Mouse (Mus musculus) left cerebral cortex, adult 2 months (tissue): ENCODE measurements around the gene Tead3. TPM values are rescaled to one million over a fixed set of nuclear protein-coding genes. Genes with fewer than 3 reads are reported as not detected.
A peak's percentile ranks its signal among the peaks of the same experiment; 100 is the strongest.

Experiments
- DNase-seq, 2 experiments: peaks; one replicate each; pipeline ENCODE4 v3.0.0; 2021 to 2022; ENCODE audit warnings: low spot score in 2 of 2, mixed read lengths in 1 of 2; ENCODE audit errors: extremely low spot score in 1 of 2
- H3K27ac ChIP-seq: fragments of 200-600 bp; 2 replicates; pipeline ENCODE4 v1.8.1; 2022
- H3K4me3 ChIP-seq: fragments of 200-600 bp; 2 replicates; pipeline ENCODE4 v1.8.1; 2022
- CTCF ChIP-seq: fragments of 200-600 bp; IDR thresholded peaks from 2 replicates; pipeline ENCODE4 v1.8.1; 2022; ENCODE audit warnings: antibody characterized with exemption, mild to moderate bottlenecking, moderate library complexity
- intact Hi-C: fragments of 180-260 bp; cut with DNase I; formaldehyde crosslinking; loops from one replicate; pipeline ENCODE4 v1.15.1; 2025
- total RNA-seq, 2 experiments: library from RNA; stranded (reverse); gene quantifications; 2 replicates each; pipeline ENCODE4 v1.2.3; 2021

Tead3 gene
- total RNA-seq, 2 experiments from 2014 or later: 2.9 to 3.0 TPM

DNA sequence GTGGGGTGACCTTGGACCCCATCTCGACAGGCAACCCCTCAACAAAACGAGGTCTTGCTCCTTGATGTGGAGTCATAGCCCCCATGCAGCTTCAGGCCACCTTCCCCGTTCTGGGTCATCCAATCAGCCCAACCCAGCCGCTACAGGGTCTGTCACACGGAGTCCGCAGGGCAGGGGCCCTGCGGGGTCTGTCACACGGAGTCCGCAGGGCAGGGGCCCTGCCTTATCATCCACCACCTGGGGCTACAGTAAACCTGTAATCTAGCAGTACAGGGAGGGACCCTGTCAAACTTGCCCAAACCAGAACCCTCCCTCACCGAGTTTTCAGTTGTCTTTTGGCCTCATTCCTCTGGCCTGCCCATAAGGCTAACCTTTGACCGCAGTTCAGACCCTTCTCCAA is 1.4 kb upstream of the Tead3 start:
- H3K27ac ChIP-seq: no peak overlapping the region
- DNase-seq: no peak
- no peak for TF ChIP-seq CTCF
- intact Hi-C loops: no loop called here
- H3K4me3 ChIP-seq: no peak overlapping the region

- intact Hi-C loops: no loop called here
These were observed 805 bp upstream of the Tead3 start for GRCm38 (mm10) chr17:28351353-28351890.

DNA sequence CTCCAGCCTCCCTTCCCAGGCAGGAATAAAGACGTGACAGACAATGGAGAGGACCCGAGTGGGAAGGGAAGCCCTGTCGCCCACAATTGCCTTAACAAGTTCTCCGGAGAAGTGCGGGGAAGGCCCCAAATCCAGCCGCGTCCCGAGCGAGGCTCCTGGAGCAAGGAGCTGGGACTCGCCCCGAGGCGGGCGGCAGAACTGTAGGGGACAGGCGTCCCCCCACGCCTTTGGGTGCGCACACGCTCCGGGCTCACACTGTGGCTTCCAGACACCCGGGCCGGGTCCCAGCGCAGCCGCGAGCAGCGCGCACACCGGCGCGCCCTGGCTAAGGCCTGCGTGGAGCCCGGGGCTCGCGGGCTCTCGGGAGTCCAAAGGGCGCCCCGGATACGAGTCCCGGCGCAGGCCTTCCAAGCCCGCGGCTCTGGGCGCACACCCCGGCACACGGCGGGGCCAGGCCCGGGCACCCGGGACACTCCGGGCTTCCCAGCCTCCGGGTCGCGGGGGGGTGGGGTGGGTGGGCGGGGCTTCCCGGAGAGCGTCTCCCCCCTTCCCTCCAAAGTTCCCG is 634 bp downstream of the Tead3 start:
- TF ChIP-seq CTCF: no peak
- DNase-seq: no peak
- peak overlapping the region; percentile 52 for H3K4me3 ChIP-seq
- intact Hi-C loops: no loop called here
- H3K27ac ChIP-seq: no peak overlapping the region

More at GRCm38 (mm10) chr17:28351353-28351890, 805 bp upstream of the Tead3 start:
- no peak for DNase-seq
- peak overlapping the region; percentile 52 for H3K4me3 ChIP-seq
- no peak for TF ChIP-seq CTCF
- no peak overlapping the region for H3K27ac ChIP-seq

DNA sequence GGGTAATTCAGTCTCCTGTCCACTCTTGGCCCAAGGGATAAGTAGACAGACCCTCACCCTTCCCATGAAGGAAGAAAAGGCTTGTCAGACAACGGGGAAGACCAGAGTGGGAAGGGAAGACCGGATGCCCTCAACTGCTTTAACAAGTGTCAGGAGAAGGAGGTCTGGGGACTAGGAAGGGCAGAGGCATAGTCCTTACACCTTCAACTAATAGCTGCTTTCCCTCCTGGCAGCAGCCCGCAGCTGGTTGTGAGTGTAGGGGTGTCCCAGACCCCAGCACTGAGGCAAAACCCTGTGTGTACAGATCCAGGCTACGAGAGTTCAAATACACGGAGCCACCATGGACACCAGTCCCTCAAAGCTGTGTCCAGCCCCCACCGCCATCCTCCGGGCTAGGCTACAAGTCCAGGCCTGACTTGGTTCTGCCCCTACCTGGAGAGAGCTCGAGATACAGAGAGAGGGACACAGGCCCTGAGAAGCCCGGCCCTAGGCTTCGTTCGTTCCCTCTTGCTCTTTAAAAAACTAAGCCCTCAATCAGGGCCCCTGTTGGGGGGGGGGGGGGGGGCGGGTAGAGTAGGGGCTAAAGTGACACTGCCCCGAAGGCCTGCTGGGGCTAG is 1.2 kb downstream of the Tead3 start:
- intact Hi-C loops: no loop called here
- no peak overlapping the region for H3K27ac ChIP-seq
- DNase-seq: no peak
- no peak for TF ChIP-seq CTCF
- H3K4me3 ChIP-seq: peak overlapping the region; percentile 52; the same call in 1 of the 2 replicates

- intact Hi-C loops: no loop called here
- no peak for DNase-seq
- TF ChIP-seq CTCF: no peak
These were observed 2.4 kb downstream of the Tead3 start for GRCm38 (mm10) chr17:28348211-28348610.

GRCm38 (mm10) chr17:28347327-28347726 is 3.3 kb downstream of the Tead3 start:
- no peak for TF ChIP-seq CTCF
- intact Hi-C loops: no loop called here
- no peak overlapping the region for H3K27ac ChIP-seq
- DNase-seq: no peak
- no peak overlapping the region for H3K4me3 ChIP-seq

More at GRCm38 (mm10) chr17:28348211-28348610, 2.4 kb downstream of the Tead3 start:
- Histone ChIP-seq H3K4me3 (no peak overlapping the region), H3K27ac (no peak overlapping the region)

DNA sequence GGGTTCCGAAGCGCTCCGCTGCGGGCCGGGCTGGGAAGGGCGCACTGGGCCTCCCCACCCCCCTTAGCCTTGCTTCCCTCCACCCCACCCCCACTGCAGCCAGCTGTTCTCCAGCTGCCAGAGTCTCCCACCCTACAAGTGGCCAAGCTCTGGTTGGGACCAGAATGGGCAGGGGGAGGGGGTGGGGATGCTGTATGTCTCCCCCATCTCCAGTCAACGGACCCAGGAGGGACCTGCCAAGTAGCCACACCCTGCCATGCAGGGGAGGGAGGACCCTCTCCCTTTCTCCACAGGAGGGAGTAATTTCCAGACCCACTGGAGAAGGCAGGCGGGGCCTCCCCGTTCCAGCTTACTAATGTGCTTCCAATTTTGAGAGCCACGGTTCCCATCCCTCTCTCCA is 4.7 kb downstream of the Tead3 start:
- intact Hi-C loops: no loop called here
- no peak for TF ChIP-seq CTCF
- Histone ChIP-seq H3K27ac (no peak overlapping the region), H3K4me3 (no peak overlapping the region)
- DNase-seq: no peak

- intact Hi-C loops: no loop called here
- TF ChIP-seq CTCF: no peak
- no peak for DNase-seq
These were observed 5.3 kb downstream of the Tead3 start for GRCm38 (mm10) chr17:28345271-28345721.

GRCm38 (mm10) chr17:28344670-28345069 is 5.9 kb downstream of the Tead3 start:
- intact Hi-C loops: no loop called here
- Histone ChIP-seq H3K27ac (no peak overlapping the region), H3K4me3 (no peak overlapping the region)
- TF ChIP-seq CTCF: no peak
- no peak for DNase-seq

More at GRCm38 (mm10) chr17:28345271-28345721, 5.3 kb downstream of the Tead3 start:
- H3K4me3 ChIP-seq: no peak overlapping the region
- no peak overlapping the region for H3K27ac ChIP-seq

DNA sequence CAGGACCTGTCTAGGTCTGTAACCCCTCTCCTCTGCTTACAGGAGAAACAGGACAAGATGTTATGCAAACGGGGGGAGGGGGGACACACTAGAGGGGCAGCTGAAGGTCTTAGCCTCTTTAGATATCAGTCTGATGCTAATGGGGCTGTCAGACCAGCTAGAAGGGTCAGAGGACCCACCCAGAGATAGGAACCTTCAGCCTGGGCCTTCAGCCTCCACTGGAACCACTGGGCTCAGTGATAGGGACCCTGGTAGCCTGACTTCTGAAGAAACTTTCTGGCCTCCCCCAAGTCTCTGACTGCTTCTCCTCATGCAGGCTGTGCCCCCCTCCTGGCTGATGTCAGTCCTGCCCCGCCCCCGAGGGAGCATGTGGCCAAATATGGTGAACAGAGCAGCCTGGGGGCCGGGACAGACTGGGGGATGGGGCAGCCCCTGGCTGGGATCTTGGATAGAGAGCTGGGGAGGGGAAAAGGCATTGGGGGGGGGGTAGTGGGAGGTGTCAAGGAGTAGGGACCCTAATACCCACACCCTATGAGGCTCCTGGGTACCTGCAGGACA is 6.5 kb downstream of the Tead3 start:
- no peak overlapping the region for H3K4me3 ChIP-seq
- TF ChIP-seq CTCF: no peak
- DNase-seq: no peak
- no peak overlapping the region for H3K27ac ChIP-seq
- intact Hi-C loops: no loop called here

GRCm38 (mm10) chr17:28341091-28341490 is 9.5 kb downstream of the Tead3 start:
- Histone ChIP-seq H3K4me3 (peak overlapping the region; percentile 19), H3K27ac (no peak overlapping the region)
- intact Hi-C loops: no loop called here
- DNase-seq: peak; percentile 57 to 66
- no peak for TF ChIP-seq CTCF

DNA sequence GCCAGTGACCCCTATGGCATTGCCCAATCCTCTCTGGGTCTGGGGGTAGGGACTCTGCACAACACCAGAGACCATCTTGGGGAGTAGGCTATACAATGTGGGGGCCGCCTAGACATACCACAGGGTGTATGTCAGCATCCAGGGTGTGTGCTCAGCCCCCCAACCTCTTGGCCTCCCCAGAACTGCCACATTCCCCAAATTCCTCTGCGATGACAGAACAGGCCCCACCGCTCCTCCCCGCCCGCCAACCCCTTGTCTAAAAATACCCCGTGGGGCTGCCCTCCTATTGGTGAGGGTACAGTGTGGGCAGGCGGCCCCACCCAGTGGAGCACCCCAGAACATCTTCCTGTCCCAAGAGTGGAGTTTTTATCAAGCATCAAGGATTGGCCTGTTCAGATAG is 10.0 kb downstream of the Tead3 start:
- Histone ChIP-seq H3K27ac (no peak overlapping the region), H3K4me3 (no peak overlapping the region)
- intact Hi-C loops: no loop called here
- no peak for TF ChIP-seq CTCF
- DNase-seq: no peak
